Mouse (Mus musculus) urinary bladder, postnatal 10 days (tissue): ENCODE data around the gene Krtap5-1.
A peak's percentile ranks its signal among the peaks of the same experiment; 100 is the strongest.
"Not testable (repeated sequence)": the region's sequence is repeated elsewhere in the genome, so short reads cannot be mapped to it uniquely, and the experiment has no call there.

Experiments used
- DNase-seq: peaks from one replicate; pipeline ENCODE4 v3.0.0; 2022; ENCODE audit warnings: low spot score

The Krtap5-1 gene

DNA sequence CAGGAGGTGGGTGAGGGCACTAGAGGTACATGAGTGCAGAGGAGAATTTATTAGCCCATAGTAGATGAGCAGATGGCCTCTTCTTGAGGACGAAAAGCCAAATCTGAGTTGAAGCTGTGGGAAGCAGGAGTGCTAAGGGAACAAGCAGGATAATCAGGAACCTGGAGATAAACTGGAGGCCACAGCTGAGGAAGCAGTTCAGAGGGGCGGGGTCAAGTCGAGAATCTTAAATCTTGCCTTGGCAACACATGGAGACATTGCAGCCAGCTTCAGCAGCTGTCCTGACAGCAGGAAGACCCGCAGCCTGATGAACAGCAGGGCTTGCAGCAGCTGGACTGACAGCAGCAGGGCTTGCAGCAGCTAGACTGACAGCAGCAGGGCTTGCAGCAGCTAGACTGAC, 810 bp downstream of the Krtap5-1 start:
- DNase-seq: not testable (repeated sequence)

DNA sequence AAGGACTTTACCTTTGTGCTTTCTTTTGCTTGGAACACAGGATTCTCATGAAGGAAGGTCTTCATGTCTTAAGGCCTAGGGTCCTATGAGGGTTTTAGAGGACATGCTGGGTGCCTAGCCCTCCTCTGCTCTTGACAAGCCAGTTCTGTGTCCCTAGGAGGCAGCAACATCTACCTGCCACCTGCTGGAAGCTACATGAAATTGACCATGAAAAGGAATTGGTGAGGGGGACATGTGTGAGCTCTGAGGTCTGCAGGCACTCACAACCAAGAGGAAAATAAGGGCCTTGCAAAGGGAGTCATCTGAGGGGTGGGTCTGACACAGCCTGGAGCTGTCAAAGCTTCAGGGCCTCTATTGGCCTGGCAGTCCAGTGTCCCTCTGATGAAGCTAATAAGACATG, 1.5 kb downstream of the Krtap5-1 start:
- no peak for DNase-seq

DNA sequence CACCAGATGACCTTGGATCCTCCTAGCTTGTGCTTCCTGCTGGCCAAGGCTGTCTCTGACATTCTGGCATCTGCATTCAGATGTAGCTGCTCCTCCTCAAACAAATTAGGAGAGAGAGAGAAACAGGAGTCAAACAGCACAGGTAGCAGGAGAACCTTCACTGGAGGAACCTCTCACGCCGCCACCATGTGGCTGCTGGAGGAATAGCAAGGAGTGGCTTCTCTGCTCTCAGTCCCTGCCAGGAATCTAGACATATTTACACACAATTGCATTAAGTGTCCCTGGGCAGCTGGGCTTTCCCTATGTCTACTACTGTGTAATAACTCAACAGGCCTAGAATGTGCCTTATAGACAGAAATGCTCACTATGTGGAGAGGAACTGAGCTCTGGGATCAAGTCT, 3.1 kb downstream of the Krtap5-1 start:
- not testable (repeated sequence) for DNase-seq

DNA sequence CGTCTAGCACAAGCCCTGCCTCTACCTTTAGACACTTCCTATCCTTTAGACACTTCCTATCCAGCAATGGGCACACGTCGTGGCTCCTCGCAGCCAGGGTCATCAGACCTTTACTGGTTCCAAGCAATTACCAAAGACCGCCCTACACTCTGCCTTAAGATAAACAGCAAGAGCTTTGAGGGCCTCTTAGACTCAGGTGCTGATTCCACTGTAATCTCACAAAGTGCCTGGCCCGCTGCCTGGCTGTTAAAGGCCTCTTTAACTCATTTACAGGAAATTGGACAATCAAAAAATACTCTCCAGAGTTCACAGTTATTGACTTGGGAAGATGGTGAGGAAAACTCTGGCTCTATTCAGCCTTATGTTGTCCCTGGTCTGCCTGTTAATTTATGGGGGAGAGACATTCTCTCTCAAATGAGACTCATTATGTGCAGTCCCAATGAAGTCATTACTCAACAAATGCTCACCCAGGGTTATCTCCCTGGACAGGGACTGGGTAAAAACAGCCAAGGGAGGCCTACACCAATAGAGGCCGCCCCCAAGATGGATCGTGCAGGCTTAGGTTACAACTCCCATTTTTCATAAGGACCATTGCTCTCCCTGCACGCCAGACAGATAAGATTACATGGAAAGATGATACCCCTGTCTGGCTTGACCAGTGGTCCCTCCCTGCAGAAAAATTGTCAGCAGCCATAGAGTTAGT, 10.9 kb downstream of the Krtap5-1 start:
- not testable (repeated sequence) for DNase-seq

DNA sequence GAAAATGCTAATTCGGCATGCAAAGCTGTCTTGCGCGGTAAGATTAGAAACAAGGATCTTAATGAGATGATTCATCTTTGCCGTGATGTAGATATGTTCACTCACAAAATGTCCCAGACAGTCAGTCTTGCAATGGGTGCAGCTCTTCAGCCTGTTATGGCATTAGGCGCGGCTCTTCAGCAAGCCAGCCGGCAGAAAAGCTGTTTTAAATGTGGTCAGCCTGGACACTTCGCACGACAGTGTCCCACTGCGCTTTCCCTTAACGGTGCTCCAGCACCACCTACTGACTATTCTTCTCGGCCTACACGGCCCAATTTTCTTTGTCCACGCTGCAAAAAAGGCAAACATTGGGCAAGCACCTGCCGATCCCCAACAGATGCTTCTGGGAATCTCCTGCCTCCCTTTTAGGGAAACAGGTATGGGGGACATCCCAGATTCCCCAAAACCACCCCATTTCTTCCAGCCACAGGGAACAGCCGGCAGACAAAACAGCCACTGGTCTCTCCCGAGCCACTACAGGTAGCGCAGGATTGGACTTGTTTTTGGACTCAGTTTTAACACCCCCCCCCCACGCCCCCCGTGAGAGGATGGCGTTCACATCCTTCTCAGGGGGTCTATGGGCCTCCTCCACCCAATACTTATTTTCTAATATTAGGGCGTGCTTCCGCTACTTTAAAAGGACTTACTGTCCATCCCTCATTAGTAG, 11.6 kb downstream of the Krtap5-1 start:
- DNase-seq: no peak

DNA sequence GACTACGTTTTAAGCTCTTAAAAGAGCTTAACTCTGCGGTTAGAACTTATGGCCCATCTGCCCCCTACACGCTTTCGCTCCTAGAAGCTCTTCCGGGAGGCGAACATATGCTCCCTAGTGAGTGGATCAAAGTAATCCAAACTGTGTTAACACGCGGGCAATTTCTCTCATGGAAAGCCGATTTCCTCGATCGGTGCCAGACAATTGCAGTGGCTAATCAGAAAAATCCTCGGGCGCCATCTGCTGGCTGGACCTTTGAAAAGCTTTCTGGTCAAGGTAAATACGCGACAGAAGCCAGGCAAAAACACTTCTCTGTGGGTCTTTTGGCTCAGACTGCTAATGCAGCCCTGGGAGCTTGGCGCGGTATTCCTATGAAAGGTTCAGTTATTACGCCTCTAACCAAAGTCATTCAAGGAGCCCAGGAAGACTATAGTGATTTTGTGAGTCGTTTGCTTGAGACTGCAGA, 12.3 kb downstream of the Krtap5-1 start:
- DNase-seq: peak; percentile 73

DNA sequence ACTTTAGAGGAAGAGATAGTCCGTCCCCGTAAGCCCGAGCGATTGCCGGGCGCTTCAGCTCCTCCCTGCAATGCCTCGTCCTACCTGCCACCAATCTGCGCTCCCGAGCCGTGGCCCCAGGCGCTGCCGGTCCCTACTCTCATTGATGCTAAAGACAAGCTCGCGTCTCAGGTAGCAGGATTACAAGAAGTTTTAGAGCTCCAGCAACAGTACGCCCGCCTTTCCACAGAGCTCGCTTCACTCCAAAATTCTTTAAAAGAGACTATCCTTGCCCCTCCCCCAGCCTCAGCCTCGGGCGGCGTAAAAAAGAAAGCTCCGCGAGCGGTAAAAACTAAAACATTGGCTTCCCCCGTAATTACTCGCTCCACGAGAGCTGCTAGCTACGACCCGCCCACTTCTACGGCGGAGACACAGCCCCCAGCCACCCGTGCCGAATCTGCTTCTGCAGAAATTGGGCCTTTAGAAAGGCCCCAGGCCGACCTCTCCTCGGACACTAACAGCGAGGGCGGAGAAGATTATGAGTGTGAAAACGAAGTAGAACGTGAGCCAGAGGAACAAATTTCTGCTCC, 12.8 kb downstream of the Krtap5-1 start:
- no peak for DNase-seq

DNA sequence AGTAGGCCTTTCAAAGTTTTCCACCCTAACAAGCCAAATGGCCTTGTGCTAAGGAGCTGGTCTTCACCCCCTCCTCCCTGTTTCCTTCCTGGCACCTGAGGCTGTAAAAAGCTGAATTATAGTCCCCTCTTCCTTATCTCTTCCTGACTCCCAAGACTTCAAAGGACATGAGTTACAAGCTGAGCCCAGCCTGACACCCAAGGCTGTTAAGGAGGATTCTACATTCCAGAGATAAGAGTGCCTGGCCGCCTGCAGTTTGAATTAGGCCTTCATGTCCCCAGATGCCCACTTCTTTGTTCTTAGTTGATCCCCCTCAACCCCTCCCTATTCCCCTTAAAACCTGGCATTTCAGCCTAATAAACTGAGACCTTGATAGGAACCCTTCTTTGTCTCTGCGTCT, 14.1 kb downstream of the Krtap5-1 start:
- DNase-seq: not testable (repeated sequence)

DNA sequence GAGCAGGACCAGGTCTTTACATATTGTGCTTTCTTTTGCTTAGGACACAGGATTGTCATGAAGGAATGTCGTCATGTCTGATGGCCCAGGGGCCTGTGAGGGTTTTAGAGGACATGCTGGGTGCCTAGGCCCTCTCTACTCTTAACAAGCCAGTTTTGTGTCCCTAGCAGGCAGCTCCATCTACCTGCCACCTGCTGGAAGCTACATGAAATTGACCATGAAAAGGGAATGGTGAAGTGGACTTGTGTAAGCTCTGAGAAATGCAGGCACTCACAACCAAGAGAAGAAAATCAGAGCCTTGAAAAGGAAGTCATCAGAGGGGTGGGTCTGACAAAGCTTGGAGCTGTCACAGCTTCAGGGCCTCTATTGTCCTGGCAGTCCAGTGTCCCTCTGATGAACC, 17.6 kb downstream of the Krtap5-1 start:
- not testable (repeated sequence) for DNase-seq

DNA sequence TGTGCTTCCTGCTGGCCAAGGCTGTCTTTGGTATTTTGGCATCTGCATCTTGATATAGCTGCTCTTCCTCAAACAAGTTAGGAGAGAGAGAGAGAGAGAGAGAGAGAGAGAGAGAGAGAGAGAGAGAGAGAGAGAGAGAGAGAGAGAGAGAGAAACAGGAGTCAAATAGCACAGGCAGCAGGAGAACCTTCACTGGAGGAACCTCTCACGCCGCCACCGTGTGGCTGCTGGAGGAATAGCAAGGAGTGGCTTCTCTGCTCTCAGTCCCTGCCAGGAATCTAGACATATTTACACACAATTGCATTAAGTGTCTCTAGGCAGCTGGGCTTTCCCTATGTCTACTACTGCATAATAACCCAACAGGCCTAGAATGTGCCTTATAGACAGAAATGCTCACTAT, 18.7 kb downstream of the Krtap5-1 start:
- not testable (repeated sequence) for DNase-seq

DNA sequence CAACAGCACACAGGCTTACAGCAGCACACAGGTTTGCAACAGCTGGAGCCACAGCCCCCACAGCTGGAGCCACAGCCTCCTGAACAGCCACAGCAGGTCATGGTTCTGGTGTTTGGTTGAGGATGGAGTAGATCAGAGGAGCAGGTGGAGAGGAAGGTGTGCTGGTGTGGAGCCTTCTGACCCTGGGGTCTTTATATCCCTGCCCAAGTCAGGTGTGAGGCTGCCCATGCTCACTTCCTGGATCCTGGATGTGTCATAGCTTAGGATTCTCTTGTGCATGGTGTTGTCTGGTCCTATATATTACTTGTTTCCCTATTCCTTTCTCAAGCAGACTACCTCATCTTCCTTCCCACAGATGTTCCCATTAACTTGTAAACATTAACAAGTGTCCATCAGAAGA, 22.7 kb downstream of the Krtap5-1 start, which contains the start of gene Gm4559:
Gene Gm4559 (minus strand): TSS at position 101 of the 400 bp plus-strand sequence.
- DNase-seq: not testable (repeated sequence)

DNA sequence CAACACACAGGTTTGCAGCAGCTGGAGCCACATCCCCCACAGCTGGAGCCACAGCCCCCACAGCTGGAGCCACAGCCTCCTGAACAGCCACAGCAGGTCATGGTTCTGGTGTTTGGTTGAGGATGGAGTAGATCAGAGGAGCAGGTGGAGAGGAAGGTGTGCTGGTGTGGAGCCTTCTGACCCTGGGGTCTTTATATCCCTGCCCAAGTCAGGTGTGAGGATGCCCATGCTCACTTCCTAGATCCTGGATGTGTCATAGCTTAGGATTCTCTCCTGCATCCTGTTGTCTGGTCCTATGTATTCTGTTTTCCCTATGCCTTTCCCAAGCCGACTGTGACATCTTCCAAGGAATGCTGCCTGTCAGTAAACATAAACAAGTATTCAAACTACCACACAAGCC, 38.7 kb downstream of the Krtap5-1 start, which contains the start of gene Gm2431:
Gene Gm2431 (minus strand): TSS at position 101 of the 400 bp plus-strand sequence.
- DNase-seq: not testable (repeated sequence)

DNA sequence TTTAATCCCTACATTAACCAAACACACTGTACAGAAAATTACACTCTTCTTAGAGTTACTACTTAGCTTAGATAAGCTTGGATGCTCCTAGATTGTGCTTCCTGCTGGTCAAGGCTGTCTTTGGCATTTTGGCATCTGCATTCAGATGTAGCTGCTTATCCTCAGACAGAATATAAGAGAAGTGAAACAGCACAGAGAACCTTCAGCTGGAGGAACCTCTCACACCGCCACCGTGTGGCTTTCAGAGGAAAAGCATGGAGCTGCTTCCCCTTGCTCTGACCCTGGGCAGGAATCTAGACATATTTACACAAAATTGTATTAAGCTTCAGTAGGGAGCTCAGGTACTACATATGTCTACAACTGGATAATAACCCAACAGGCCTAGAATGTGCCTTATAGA, 41.4 kb downstream of the Krtap5-1 start:
- DNase-seq: no peak

DNA sequence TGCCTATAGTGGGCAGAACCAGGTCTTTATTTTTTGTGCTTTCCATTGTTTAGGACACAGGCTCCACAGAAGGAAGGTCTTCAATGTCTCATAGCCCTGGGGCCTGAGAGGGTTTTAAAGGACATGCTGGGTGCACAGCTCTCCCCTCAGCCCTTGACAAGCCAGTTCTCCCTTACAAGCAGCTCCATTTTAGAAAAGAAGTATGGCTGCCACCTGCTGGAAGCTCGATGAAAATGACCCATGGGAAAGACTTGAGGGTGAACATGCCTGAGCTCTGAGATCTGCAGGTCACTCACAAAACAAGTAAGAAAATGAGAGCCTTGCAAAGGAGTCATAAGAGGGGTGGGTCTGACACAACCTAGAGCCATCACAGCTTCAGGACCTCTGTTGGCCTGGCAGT, 47.1 kb downstream of the Krtap5-1 start:
- no peak for DNase-seq
